ENCODE assay signal across 8 mouse cellular contexts in genomic region chr15:100754805-100755497, GRCm38 (mm10). TPM values are rescaled to one million over a fixed set of nuclear protein-coding genes. Genes with fewer than 3 reads are reported as not detected.
DNase-seq lines count a peak whose midpoint lies in the region; ATAC-seq and TF ChIP-seq lines count a peak whose summit lies in the region.

No protein-coding gene starts in this region.

- H3K4me1 ChIP-seq in liver, embryonic 12.5 days = peaks cover 22% of the 10 kb centered on the region
- peaks cover 4% of the 10 kb centered on the region for H3K4me1 ChIP-seq in bone marrow, adult 2 months (ENCODE audit: control insufficient read depth, insufficient read depth, low read length)
- no peaks in the 10 kb centered on the region for H3K4me1 ChIP-seq in heart, postnatal 0 days (ENCODE audit: control insufficient read depth, insufficient read depth)

- H3K4me2 ChIP-seq in liver, embryonic 12.5 days = no peak overlapping the region
- peak overlapping the region; percentile 41 for H3K4me2 ChIP-seq in heart, postnatal 0 days (ENCODE audit: low read depth, low read length)
- H3K4me2 ChIP-seq in myocyte (ENCODE audit: low read depth) = peak overlapping the region; percentile 45

- 6% methylated on average over 11 of the region's 11 CpGs for WGBS in liver, embryonic 12.5 days (ENCODE audit: insufficient replicate concordance)
- whole genome bisulfite sequencing in bone marrow, adult 2 months = 3% methylated on average over 11 of the region's 11 CpGs
- WGBS in heart, postnatal 0 days = 8% methylated on average over 11 of the region's 11 CpGs

- TF ChIP-seq POLR2A in bone marrow, adult 2 months (IDR thresholded peaks at IDR 0.05; ENCODE audit: borderline replicate concordance, control insufficient read depth, low read depth, low read length) = no peak
- no peak for TF ChIP-seq POLR2A in myocyte (IDR thresholded peaks at IDR 0.05; ENCODE audit: insufficient read length, low read depth)

- no peaks in the 10 kb centered on the region for H3K36me3 ChIP-seq in liver, embryonic 12.5 days
- no peaks in the 10 kb centered on the region for H3K36me3 ChIP-seq in heart, postnatal 0 days (replicated peaks; ENCODE audit: control insufficient read depth, insufficient read depth, low read length)
- no peaks in the 10 kb centered on the region for H3K36me3 ChIP-seq in myocyte (ENCODE audit: control insufficient read depth, insufficient read depth)

- TF ChIP-seq EP300 in heart, postnatal 0 days (IDR thresholded peaks at IDR 0.05; ENCODE audit: low read depth) = no peak

- no peaks in the 10 kb centered on the region for H3K9me3 ChIP-seq in liver, embryonic 12.5 days (replicated peaks)
- H3K9me3 ChIP-seq in heart, postnatal 0 days (replicated peaks; ENCODE audit: control insufficient read depth, low read length) = no peaks in the 10 kb centered on the region

- H3K4me3 ChIP-seq in liver, embryonic 12.5 days = no peak overlapping the region
- no peak overlapping the region for H3K4me3 ChIP-seq in bone marrow, adult 2 months (replicated peaks; ENCODE audit: control insufficient read depth, low read depth, low read length)
- H3K4me3 ChIP-seq in heart, postnatal 0 days (ENCODE audit: low read depth, low read length) = no peak overlapping the region
- H3K4me3 ChIP-seq in myocyte = no peak overlapping the region

- peak; percentile 74 for TF ChIP-seq CTCF in bone marrow, adult 2 months (IDR thresholded peaks at IDR 0.05; ENCODE audit: control insufficient read depth, insufficient read depth, low read length)
- TF ChIP-seq CTCF in heart, postnatal 0 days (IDR thresholded peaks at IDR 0.05; ENCODE audit: low read depth) = peak; percentile 63

- no peak overlapping the region for H3K27ac ChIP-seq in liver, embryonic 12.5 days
- no peak overlapping the region for H3K27ac ChIP-seq in bone marrow, adult 2 months (ENCODE audit: control insufficient read depth, insufficient read depth, low read depth, low read length, poor library complexity)
- H3K27ac ChIP-seq in heart, postnatal 0 days (ENCODE audit: low read depth) = no peak overlapping the region

- peaks cover 67% of the 10 kb centered on the region for H3K27me3 ChIP-seq in liver, embryonic 12.5 days (replicated peaks)
- H3K27me3 ChIP-seq in heart, postnatal 0 days (ENCODE audit: control insufficient read depth, insufficient read depth, low read length) = peaks cover 20% of the 10 kb centered on the region
- no peaks in the 10 kb centered on the region for H3K27me3 ChIP-seq in myocyte (ENCODE audit: control insufficient read depth, insufficient read depth, insufficient read length)

- DNase-seq in liver = peak; percentile 39
- DNase-seq in heart, postnatal 0 days (ENCODE audit: low spot score) = peak; percentile 41
- peak; percentile 70 to 84 for DNase-seq in kidney, postnatal 25 days
- no peak for DNase-seq in right cerebral cortex, adult 2 months (ENCODE audit: low spot score in 2 of 2)
- DNase-seq in layer of hippocampus, postnatal 25 days (ENCODE audit: extremely low spot score in 1 of 2, low spot score in 1 of 2) = no peak

- H3K79me2 ChIP-seq in myocyte (ENCODE audit: control insufficient read depth, insufficient read depth) = no peaks in the 10 kb centered on the region

- no peak overlapping the region for H3K9ac ChIP-seq in liver, embryonic 12.5 days
- H3K9ac ChIP-seq in heart, postnatal 0 days (replicated peaks; ENCODE audit: low read depth, low read length) = no peak overlapping the region

- H3ac ChIP-seq in myocyte (ENCODE audit: control insufficient read depth, insufficient read length) = no peak overlapping the region

- ATAC-seq in liver, embryonic 12.5 days = no peak
- peak; percentile 41; the same call in 1 of the 2 replicates for ATAC-seq in heart, postnatal 0 days (ENCODE audit: insufficient read depth, low read depth)

TF ChIP-seq in myocyte, 11 proteins besides CTCF, POLR2A, EP300 and RAD21:
- TF ChIP-seq REST (IDR thresholded peaks at IDR 0.05; ENCODE audit: insufficient read depth, insufficient read length) (no peak), SRF (IDR thresholded peaks at IDR 0.05; ENCODE audit: control insufficient read depth, insufficient read length, low read depth) (no peak), TCF3 (IDR thresholded peaks at IDR 0.05; ENCODE audit: insufficient read length, low read depth) (no peak), MAX (IDR thresholded peaks at IDR 0.05; ENCODE audit: low read depth) (no peak), MYOD1 (IDR thresholded peaks at IDR 0.05; ENCODE audit: control insufficient read depth in 1 of 3, insufficient read length in 2 of 3, low read depth in 2 of 3) (peak in 1 of 3 experiments; percentile 23)
TF ChIP-seq in myocyte: peak in this region for 1.

RNA-seq across cellular contexts. Expression of gene Slc4a8, which starts 6.6 kb away (rescaled TPM):
- polyA plus RNA-seq in liver, embryonic 12.5 days (2016; fragmentation: Nextera tagmentation; extraction: Ambion mirVana) = 0.47 and 0.70 TPM in 2 replicates
- 0.84 and 5.2 TPM in 2 replicates for polyA plus RNA-seq in bone marrow, adult 2 months (2011; ENCODE audit: insufficient read depth, insufficient read length, low replicate concordance, missing spikeins)
- 0.19 and 0.50 TPM in 2 replicates for total RNA-seq in heart, postnatal 0 days (2014; rRNA removed; ENCODE audit: low replicate concordance)
- 0.38 and 0.81 TPM in 2 replicates for polyA plus RNA-seq in heart, postnatal 0 days (2015; fragmentation: Nextera tagmentation; extraction: Ambion mirVana)
- 13.3 TPM for polyA plus RNA-seq in myocyte (2012; fragmentation: generic; extraction: Trizol)
- total RNA-seq in layer of hippocampus, postnatal 25 days (2021) = 10 to 100 TPM; 78.0 to 78.8 TPM

RNA-seq across cellular contexts. Expression of gene Galnt6, which starts 25.8 kb away (rescaled TPM):
- polyA plus RNA-seq in liver, embryonic 12.5 days (2016; fragmentation: Nextera tagmentation; extraction: Ambion mirVana) = 0.96 and 1.3 TPM in 2 replicates
- polyA plus RNA-seq in bone marrow, adult 2 months (2011; ENCODE audit: insufficient read depth, insufficient read length, low replicate concordance, missing spikeins) = 4.4 and 11.8 TPM in 2 replicates
- total RNA-seq in heart, postnatal 0 days (2014; rRNA removed; ENCODE audit: low replicate concordance) = 0.92 and 2.1 TPM in 2 replicates
- polyA plus RNA-seq in heart, postnatal 0 days (2015; fragmentation: Nextera tagmentation; extraction: Ambion mirVana) = 0.43 and 0.46 TPM in 2 replicates
- polyA plus RNA-seq in myocyte (2012; fragmentation: generic; extraction: Trizol) = 26.0 TPM
- 1 to 10 TPM; 5.7 to 6.5 TPM for total RNA-seq in layer of hippocampus, postnatal 25 days (2021)

Comparison
In these comparisons a context has a peak if more than half of its experiments do, and no peak if none do; other contexts are left out.
1. DNase-seq: peak in liver (single experiment), heart, postnatal 0 days (single experiment) and kidney, postnatal 25 days (2 of 2); none in right cerebral cortex, adult 2 months (0 of 2) and layer of hippocampus, postnatal 25 days (0 of 2).